Mouse (Mus musculus): Measurements from ENCODE around the gene Gbp6. TPM values are rescaled to one million over a fixed set of nuclear protein-coding genes. Genes with fewer than 3 reads are reported as not detected.
"Not testable (repeated sequence)": the region's sequence is repeated elsewhere in the genome, so short reads cannot be mapped to it uniquely, and the experiment has no call there.

The Gbp6 gene
- total RNA-seq, 1 experiment, result not detected

DNA sequence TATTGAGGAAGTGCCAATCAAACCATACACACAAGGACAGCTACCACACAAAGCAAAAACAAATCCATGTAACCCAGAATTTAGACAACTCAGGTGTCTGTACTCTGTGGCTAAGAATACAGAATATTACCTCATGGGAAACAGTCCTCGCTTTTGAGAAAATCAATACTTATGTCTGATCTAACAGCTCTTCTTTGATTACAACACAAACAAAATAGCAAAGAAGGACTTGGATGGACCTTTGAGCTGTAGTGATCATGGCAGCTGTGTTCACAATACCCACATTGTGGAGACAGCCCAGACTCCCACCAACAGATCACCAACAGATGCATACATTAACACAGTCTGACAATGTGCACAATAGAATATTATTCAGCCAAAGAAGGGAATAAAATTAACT is 1.0 kb downstream of the Gbp6 start:
- H3K27ac ChIP-seq (ENCODE audit: insufficient read depth, low read depth, low read length, poor library complexity, severe bottlenecking), result no peak overlapping the region
- H3K36me3 ChIP-seq (ENCODE audit: control insufficient read depth, insufficient read depth, low read length, poor library complexity, severe bottlenecking), result no peaks in the 10 kb centered on the region
- in situ Hi-C loops (cut with MboI; ENCODE audit: low sequenced_read_pairs in 2 of 2, unreplicated experiment in 2 of 2), result no loop called here
- H3K9me3 ChIP-seq (ENCODE audit: control insufficient read depth, insufficient read depth, low read depth, low read length), result no peaks in the 10 kb centered on the region
- DNase-seq (ENCODE audit: low read depth, low spot score), result no peak
- H3K4me3 ChIP-seq (ENCODE audit: insufficient read depth in 1 of 2, low read depth in 1 of 2, low read length in 2 of 2, poor library complexity in 1 of 2, severe bottlenecking in 1 of 2), result no peak overlapping the region
- TF ChIP-seq HCFC1 (IDR thresholded peaks at IDR 0.05; ENCODE audit: borderline replicate concordance, insufficient read depth, low read length), result no peak
- TF ChIP-seq ZNF384 (IDR thresholded peaks at IDR 0.05; ENCODE audit: low read depth, low read length), result no peak
- TF ChIP-seq MAFK (IDR thresholded peaks at IDR 0.05; ENCODE audit: insufficient read depth, low read depth, low read length), result no peak
- no peak for TF ChIP-seq CHD2 (IDR thresholded peaks at IDR 0.05; ENCODE audit: low read depth, low read length)
- no peak for TF ChIP-seq ZC3H11A (IDR thresholded peaks at IDR 0.05; ENCODE audit: borderline replicate concordance, low read depth, low read length)
- H3K4me1 ChIP-seq (ENCODE audit: control insufficient read depth in 2 of 2, insufficient read depth in 2 of 2, low read length in 2 of 2, poor library complexity in 1 of 2), result no peaks in the 10 kb centered on the region
- no peak overlapping the region for H3K9ac ChIP-seq (ENCODE audit: insufficient read depth, low read depth, low read length, poor library complexity, severe bottlenecking)

DNA sequence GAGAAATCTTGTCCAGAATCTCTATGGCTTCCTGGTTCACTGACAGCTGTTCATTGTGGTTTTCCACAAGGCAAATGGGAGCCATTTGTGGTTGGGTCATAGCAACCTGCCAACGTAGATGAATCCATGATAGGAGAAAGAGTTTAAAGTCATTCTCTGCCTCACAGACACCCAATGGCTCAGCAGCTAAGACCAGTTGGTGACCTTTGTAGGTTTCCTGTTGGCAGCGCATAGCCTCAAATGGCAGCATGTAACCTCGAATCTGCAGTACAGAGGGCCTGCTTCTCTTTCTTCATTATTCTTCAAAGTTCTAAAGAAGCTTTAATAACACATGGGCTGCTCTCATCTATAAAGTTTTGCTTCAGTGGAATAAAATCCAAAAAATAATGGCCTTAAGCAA is 2.6 kb downstream of the Gbp6 start:
- H3K4me3 ChIP-seq (ENCODE audit: insufficient read depth in 1 of 2, low read depth in 1 of 2, low read length in 2 of 2, poor library complexity in 1 of 2, severe bottlenecking in 1 of 2); H3K4me1 ChIP-seq (ENCODE audit: control insufficient read depth in 2 of 2, insufficient read depth in 2 of 2, low read length in 2 of 2, poor library complexity in 1 of 2); H3K36me3 ChIP-seq (ENCODE audit: control insufficient read depth, insufficient read depth, low read length, poor library complexity, severe bottlenecking); H3K27ac ChIP-seq (ENCODE audit: insufficient read depth, low read depth, low read length, poor library complexity, severe bottlenecking); H3K9ac ChIP-seq (ENCODE audit: insufficient read depth, low read depth, low read length, poor library complexity, severe bottlenecking); DNase-seq (ENCODE audit: low read depth, low spot score); H3K9me3 ChIP-seq (ENCODE audit: control insufficient read depth, insufficient read depth, low read depth, low read length); in situ Hi-C loops (cut with MboI; ENCODE audit: low sequenced_read_pairs in 2 of 2, unreplicated experiment in 2 of 2): not testable (repeated sequence)

DNA sequence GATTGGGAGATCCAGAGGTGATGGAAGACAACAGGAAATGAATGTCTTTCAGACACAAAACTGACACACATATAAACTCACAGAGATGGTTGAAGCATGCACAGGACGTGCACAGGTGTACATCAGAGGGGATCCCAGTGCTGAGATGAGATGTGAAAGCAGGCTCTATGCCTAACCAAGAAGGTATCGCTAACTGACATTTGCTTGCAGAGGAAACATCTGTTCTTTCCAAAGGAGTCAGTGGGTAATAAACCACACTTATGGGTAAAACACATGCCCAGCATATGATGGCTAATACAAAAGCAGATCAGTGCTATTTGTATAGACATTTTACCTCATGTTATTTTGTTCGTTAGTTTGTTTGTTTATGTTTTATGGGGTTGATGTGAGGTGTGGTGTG is 32.8 kb downstream of the Gbp6 start:
- H3K36me3 ChIP-seq (ENCODE audit: control insufficient read depth, insufficient read depth, low read length, poor library complexity, severe bottlenecking); H3K4me3 ChIP-seq (ENCODE audit: insufficient read depth in 1 of 2, low read depth in 1 of 2, low read length in 2 of 2, poor library complexity in 1 of 2, severe bottlenecking in 1 of 2); H3K9ac ChIP-seq (ENCODE audit: insufficient read depth, low read depth, low read length, poor library complexity, severe bottlenecking); H3K27ac ChIP-seq (ENCODE audit: insufficient read depth, low read depth, low read length, poor library complexity, severe bottlenecking); DNase-seq (ENCODE audit: low read depth, low spot score); H3K4me1 ChIP-seq (ENCODE audit: control insufficient read depth in 2 of 2, insufficient read depth in 2 of 2, low read length in 2 of 2, poor library complexity in 1 of 2); H3K9me3 ChIP-seq (ENCODE audit: control insufficient read depth, insufficient read depth, low read depth, low read length); in situ Hi-C loops (cut with MboI; ENCODE audit: low sequenced_read_pairs in 2 of 2, unreplicated experiment in 2 of 2): not testable (repeated sequence)

DNA sequence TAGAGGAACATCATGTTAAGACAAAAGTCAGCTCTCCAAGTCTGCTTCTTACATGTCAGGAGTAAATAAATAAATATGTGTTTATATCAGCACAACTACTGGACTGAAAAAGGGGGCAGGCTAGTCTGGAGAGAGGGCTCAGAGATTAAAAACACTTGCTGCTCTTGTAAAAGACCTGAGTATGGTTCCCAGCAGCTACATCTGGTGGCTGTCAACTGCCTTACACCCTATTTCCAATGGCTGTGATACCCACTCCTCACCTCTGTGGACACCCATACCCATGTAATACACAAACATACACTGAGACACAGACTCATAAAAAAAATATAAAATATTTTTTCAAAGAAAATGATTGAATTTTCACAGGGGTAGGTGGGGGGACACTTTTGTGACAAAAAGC is 41.0 kb downstream of the Gbp6 start:
- in situ Hi-C loops (cut with MboI; ENCODE audit: low sequenced_read_pairs in 2 of 2, unreplicated experiment in 2 of 2), result no loop called here
- no peak overlapping the region for H3K27ac ChIP-seq (ENCODE audit: insufficient read depth, low read depth, low read length, poor library complexity, severe bottlenecking)
- H3K9ac ChIP-seq (ENCODE audit: insufficient read depth, low read depth, low read length, poor library complexity, severe bottlenecking), result no peak overlapping the region

DNA sequence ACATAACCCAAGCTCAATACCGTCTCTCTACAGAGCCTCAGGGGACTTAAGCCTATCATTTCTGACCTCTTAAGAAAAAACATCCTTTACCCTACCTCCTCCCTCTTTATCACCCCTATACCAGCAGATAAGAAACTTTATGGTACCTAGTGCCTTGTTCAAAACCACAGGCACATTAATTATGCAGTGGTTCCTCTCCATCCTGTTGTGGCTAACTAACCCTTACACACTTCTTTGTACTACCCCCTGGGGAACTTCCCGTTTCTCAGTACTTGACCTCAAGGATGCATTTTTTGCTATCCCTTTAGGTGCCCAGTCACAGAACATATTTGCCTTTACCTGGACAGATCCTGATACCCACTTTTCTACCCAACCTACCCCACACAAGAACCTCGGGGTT is 48.8 kb downstream of the Gbp6 start:
- H3K9me3 ChIP-seq (ENCODE audit: control insufficient read depth, insufficient read depth, low read depth, low read length); in situ Hi-C loops (cut with MboI; ENCODE audit: low sequenced_read_pairs in 2 of 2, unreplicated experiment in 2 of 2); H3K9ac ChIP-seq (ENCODE audit: insufficient read depth, low read depth, low read length, poor library complexity, severe bottlenecking); H3K36me3 ChIP-seq (ENCODE audit: control insufficient read depth, insufficient read depth, low read length, poor library complexity, severe bottlenecking); H3K27ac ChIP-seq (ENCODE audit: insufficient read depth, low read depth, low read length, poor library complexity, severe bottlenecking); H3K4me3 ChIP-seq (ENCODE audit: insufficient read depth in 1 of 2, low read depth in 1 of 2, low read length in 2 of 2, poor library complexity in 1 of 2, severe bottlenecking in 1 of 2); H3K4me1 ChIP-seq (ENCODE audit: control insufficient read depth in 2 of 2, insufficient read depth in 2 of 2, low read length in 2 of 2, poor library complexity in 1 of 2); DNase-seq (ENCODE audit: low read depth, low spot score): not testable (repeated sequence)

More for the DNA sequence above, 41.0 kb downstream of the Gbp6 start:
- Histone ChIP-seq H3K4me1 (ENCODE audit: control insufficient read depth in 2 of 2, insufficient read depth in 2 of 2, low read length in 2 of 2, poor library complexity in 1 of 2) (no peaks in the 10 kb centered on the region), H3K9me3 (ENCODE audit: control insufficient read depth, insufficient read depth, low read depth, low read length) (no peaks in the 10 kb centered on the region), H3K4me3 (ENCODE audit: insufficient read depth in 1 of 2, low read depth in 1 of 2, low read length in 2 of 2, poor library complexity in 1 of 2, severe bottlenecking in 1 of 2) (no peak overlapping the region), H3K36me3 (ENCODE audit: control insufficient read depth, insufficient read depth, low read length, poor library complexity, severe bottlenecking) (no peaks in the 10 kb centered on the region)
- DNase-seq (ENCODE audit: low read depth, low spot score), result no peak
- TF ChIP-seq ZNF384 (IDR thresholded peaks at IDR 0.05; ENCODE audit: low read depth, low read length) (no peak), CHD2 (IDR thresholded peaks at IDR 0.05; ENCODE audit: low read depth, low read length) (no peak), ZC3H11A (IDR thresholded peaks at IDR 0.05; ENCODE audit: borderline replicate concordance, low read depth, low read length) (no peak), MAFK (IDR thresholded peaks at IDR 0.05; ENCODE audit: insufficient read depth, low read depth, low read length) (no peak), HCFC1 (IDR thresholded peaks at IDR 0.05; ENCODE audit: borderline replicate concordance, insufficient read depth, low read length) (no peak)

GRCm38 (mm10) chr5:105240982-105241381 is 52.5 kb downstream of the Gbp6 start:
- H3K4me3 ChIP-seq (ENCODE audit: insufficient read depth in 1 of 2, low read depth in 1 of 2, low read length in 2 of 2, poor library complexity in 1 of 2, severe bottlenecking in 1 of 2); in situ Hi-C loops (cut with MboI; ENCODE audit: low sequenced_read_pairs in 2 of 2, unreplicated experiment in 2 of 2); H3K9me3 ChIP-seq (ENCODE audit: control insufficient read depth, insufficient read depth, low read depth, low read length); H3K9ac ChIP-seq (ENCODE audit: insufficient read depth, low read depth, low read length, poor library complexity, severe bottlenecking); H3K36me3 ChIP-seq (ENCODE audit: control insufficient read depth, insufficient read depth, low read length, poor library complexity, severe bottlenecking); DNase-seq (ENCODE audit: low read depth, low spot score); H3K27ac ChIP-seq (ENCODE audit: insufficient read depth, low read depth, low read length, poor library complexity, severe bottlenecking); H3K4me1 ChIP-seq (ENCODE audit: control insufficient read depth in 2 of 2, insufficient read depth in 2 of 2, low read length in 2 of 2, poor library complexity in 1 of 2): not testable (repeated sequence)

GRCm38 (mm10) chr5:105239483-105240047 is 53.9 kb downstream of the Gbp6 start, which contains the start of gene Gbp10:
Gene Gbp10 (minus strand): TSS chr5:105239533.
- in situ Hi-C loops (cut with MboI; ENCODE audit: low sequenced_read_pairs in 2 of 2, unreplicated experiment in 2 of 2); DNase-seq (ENCODE audit: low read depth, low spot score): not testable (repeated sequence)

More at GRCm38 (mm10) chr5:105239483-105240047, 53.9 kb downstream of the Gbp6 start, which contains the start of gene Gbp10:
- H3K9ac ChIP-seq (ENCODE audit: insufficient read depth, low read depth, low read length, poor library complexity, severe bottlenecking); H3K4me3 ChIP-seq (ENCODE audit: insufficient read depth in 1 of 2, low read depth in 1 of 2, low read length in 2 of 2, poor library complexity in 1 of 2, severe bottlenecking in 1 of 2); H3K4me1 ChIP-seq (ENCODE audit: control insufficient read depth in 2 of 2, insufficient read depth in 2 of 2, low read length in 2 of 2, poor library complexity in 1 of 2); H3K36me3 ChIP-seq (ENCODE audit: control insufficient read depth, insufficient read depth, low read length, poor library complexity, severe bottlenecking); H3K27ac ChIP-seq (ENCODE audit: insufficient read depth, low read depth, low read length, poor library complexity, severe bottlenecking); H3K9me3 ChIP-seq (ENCODE audit: control insufficient read depth, insufficient read depth, low read depth, low read length): not testable (repeated sequence)

Data from ES-E14 (cell line).